Mouse (Mus musculus) cerebellum, postnatal 10 days (tissue): Measurements from ENCODE around the gene H2-Ke6.

Source experiments
- DNase-seq, 2 experiments: peaks; one replicate each; pipeline ENCODE4 v3.0.0; 2021; ENCODE audit warnings: mixed read lengths in 2 of 2

H2-Ke6 gene

GRCm38 (mm10) chr17:34027656-34028223 is at the start of gene H2-Ke6:
H2-Ke6 (minus strand) TSS chr17:34028060.
- DNase-seq, result peak; percentile 96 to 97

- DNase-seq, result peak; percentile 85 to 91
Observed at GRCm38 (mm10) chr17:34077549-34077948, 49.7 kb upstream of the H2-Ke6 start.

GRCm38 (mm10) chr17:34075271-34075670 is 47.4 kb upstream of the H2-Ke6 start:
- DNase-seq, result peak; percentile 82 to 90

GRCm38 (mm10) chr17:34072091-34072490 is 44.2 kb upstream of the H2-Ke6 start:
- no peak for DNase-seq

GRCm38 (mm10) chr17:34068864-34069263 is 41.0 kb upstream of the H2-Ke6 start:
- DNase-seq, result no peak

GRCm38 (mm10) chr17:34057224-34057623 is 29.4 kb upstream of the H2-Ke6 start:
- DNase-seq, result no peak

- DNase-seq, result no peak
Observed at GRCm38 (mm10) chr17:34047404-34048050, 19.7 kb upstream of the H2-Ke6 start.

GRCm38 (mm10) chr17:34045941-34046340 is 18.1 kb upstream of the H2-Ke6 start:
- DNase-seq, result no peak

- DNase-seq, result peak; percentile 67 to 69
Observed at GRCm38 (mm10) chr17:34039562-34040450, 11.9 kb upstream of the H2-Ke6 start.

- peak; percentile 48 to 52 for DNase-seq
Observed at GRCm38 (mm10) chr17:34038878-34039561, 11.2 kb upstream of the H2-Ke6 start, which contains the start of gene Col11a2. Col11a2 (plus strand) TSS chr17:34039437.

GRCm38 (mm10) chr17:34038440-34038839 is 10.6 kb upstream of the H2-Ke6 start:
- DNase-seq, result peak; percentile 61 to 76

GRCm38 (mm10) chr17:34037241-34037640 is 9.4 kb upstream of the H2-Ke6 start:
- DNase-seq, result peak in 1 of 2 experiments; percentile 5

GRCm38 (mm10) chr17:34036647-34037046 is 8.8 kb upstream of the H2-Ke6 start:
- peak; percentile 5 to 32 for DNase-seq

- DNase-seq, result peak; percentile 27 to 29
Observed at GRCm38 (mm10) chr17:34035517-34035916, 7.7 kb upstream of the H2-Ke6 start.

GRCm38 (mm10) chr17:34034064-34034463 is 6.2 kb upstream of the H2-Ke6 start:
- peak; percentile 81 to 86 for DNase-seq

- peak; percentile 55 to 59 for DNase-seq
Observed at GRCm38 (mm10) chr17:34033441-34033840, 5.6 kb upstream of the H2-Ke6 start.

GRCm38 (mm10) chr17:34032806-34033205 is 4.9 kb upstream of the H2-Ke6 start:
- DNase-seq, result peak; percentile 53 to 61

GRCm38 (mm10) chr17:34032174-34032632 is 4.3 kb upstream of the H2-Ke6 start:
- DNase-seq, result no peak

GRCm38 (mm10) chr17:34031465-34032173 is 3.8 kb upstream of the H2-Ke6 start, which contains the start of the genes Slc39a7 and Rxrb:
Slc39a7 (minus strand) TSS chr17:34031682.
Rxrb (plus strand) TSS chr17:34031812.
- DNase-seq, result peak; percentile 99 to 100

- DNase-seq, result no peak
Observed at GRCm38 (mm10) chr17:34030861-34031326, 3.0 kb upstream of the H2-Ke6 start.

GRCm38 (mm10) chr17:34029890-34030595 is 2.2 kb upstream of the H2-Ke6 start:
- DNase-seq, result no peak
